8 mouse cellular contexts compared by ENCODE assay signal in genomic region chr13:56134031-56134430, GRCm38 (mm10). TPM values are rescaled to one million over a fixed set of nuclear protein-coding genes. Genes with fewer than 3 reads are reported as not detected.
A peak's percentile ranks its signal among the peaks of the same experiment; 100 is the strongest.
DNase-seq lines count a peak whose midpoint lies in the region; ATAC-seq and TF ChIP-seq lines count a peak whose summit lies in the region.

No protein-coding gene starts in this region.

- H3K9ac ChIP-seq in forebrain, embryonic 11.5 days (ENCODE audit: low read length), result peak overlapping the region; percentile 99
- peak overlapping the region; percentile 40; the same call in 1 of the 2 replicates for H3K9ac ChIP-seq in liver, embryonic 11.5 days (ENCODE audit: low read depth, low read length)
- H3K9ac ChIP-seq in stomach, postnatal 0 days (ENCODE audit: low read length), result peak overlapping the region; percentile 98

- no peak for TF ChIP-seq EP300 in stomach, postnatal 0 days (optimal IDR thresholded peaks at IDR 0.05)

- peak; percentile 32 for DNase-seq in thymus, postnatal 25 days
- no peak for DNase-seq in thymus, postnatal 14 days
- DNase-seq in forebrain, embryonic 11.5 days (ENCODE audit: low spot score), result no peak
- no peak for DNase-seq in liver, embryonic 11.5 days (ENCODE audit: low spot score)
- no peak for DNase-seq in stomach, postnatal 0 days (ENCODE audit: low spot score)
- DNase-seq in spleen, adult 12 weeks (ENCODE audit: low spot score), result no peak
- no peak for DNase-seq in layer of hippocampus, postnatal 36 days

- H3K27me3 ChIP-seq in forebrain, embryonic 11.5 days (ENCODE audit: control insufficient read depth, insufficient read depth, low read length), result no peaks in the 10 kb centered on the region
- no peaks in the 10 kb centered on the region for H3K27me3 ChIP-seq in liver, embryonic 11.5 days (replicated peaks; ENCODE audit: control insufficient read depth, insufficient read depth, low read length)
- H3K27me3 ChIP-seq in stomach, postnatal 0 days (ENCODE audit: control insufficient read depth, insufficient read depth, low read length), result no peaks in the 10 kb centered on the region

- H3K9me3 ChIP-seq in forebrain, embryonic 11.5 days (ENCODE audit: control insufficient read depth, low read length), result no peaks in the 10 kb centered on the region
- H3K9me3 ChIP-seq in liver, embryonic 11.5 days (ENCODE audit: control insufficient read depth, low read length), result no peaks in the 10 kb centered on the region
- no peaks in the 10 kb centered on the region for H3K9me3 ChIP-seq in stomach, postnatal 0 days (ENCODE audit: control insufficient read depth, low read length)

- ATAC-seq in forebrain, embryonic 11.5 days (replicated peaks; ENCODE audit: low FRiP score), result no peak
- no peak for ATAC-seq in liver, embryonic 11.5 days (replicated peaks; ENCODE audit: low FRiP score)
- no peak for ATAC-seq in stomach, postnatal 0 days (ENCODE audit: low FRiP score, low TSS enrichment)
- ATAC-seq in cerebellum, adult (ENCODE audit: insufficient number of reproducible peaks, low FRiP score, low TSS enrichment), result no peak

- peak overlapping the region; percentile 97 for H3K4me3 ChIP-seq in forebrain, embryonic 11.5 days (ENCODE audit: low read depth, low read length)
- peak overlapping the region; percentile 98 for H3K4me3 ChIP-seq in liver, embryonic 11.5 days (ENCODE audit: low read depth, low read length)
- H3K4me3 ChIP-seq in stomach, postnatal 0 days (ENCODE audit: low read depth, low read length), result peak overlapping the region; percentile 96

- H3K27ac ChIP-seq in forebrain, embryonic 11.5 days (ENCODE audit: low read depth, low read length), result no peak overlapping the region
- H3K27ac ChIP-seq in liver, embryonic 11.5 days (ENCODE audit: low read depth, low read length), result no peak overlapping the region
- no peak overlapping the region; the same call in 1 of the 2 replicates for H3K27ac ChIP-seq in stomach, postnatal 0 days (replicated peaks)

- H3K4me1 ChIP-seq in forebrain, embryonic 11.5 days (replicated peaks; ENCODE audit: control insufficient read depth, insufficient read depth, low read length), result no peaks in the 10 kb centered on the region; the same call in none of the 2 replicates
- peaks cover 32% of the 10 kb centered on the region for H3K4me1 ChIP-seq in liver, embryonic 11.5 days (replicated peaks; ENCODE audit: control insufficient read depth, insufficient read depth, low read length)
- H3K4me1 ChIP-seq in stomach, postnatal 0 days (replicated peaks; ENCODE audit: control insufficient read depth, insufficient read depth), result peaks cover 12% of the 10 kb centered on the region; the same call in 1 of the 2 replicates

- H3K36me3 ChIP-seq in forebrain, embryonic 11.5 days (ENCODE audit: control insufficient read depth, insufficient read depth, low read length), result no peaks in the 10 kb centered on the region; the same call in 1 of the 2 replicates
- H3K36me3 ChIP-seq in liver, embryonic 11.5 days (ENCODE audit: control insufficient read depth, insufficient read depth, low read length), result peaks cover 3% of the 10 kb centered on the region; the same call in 1 of the 2 replicates
- H3K36me3 ChIP-seq in stomach, postnatal 0 days (ENCODE audit: control insufficient read depth, insufficient read depth, low read length), result no peaks in the 10 kb centered on the region

- 56% methylated on average over 5 of the region's 5 CpGs for WGBS in forebrain, embryonic 11.5 days
- WGBS in liver, embryonic 11.5 days, result 35% methylated on average over 5 of the region's 5 CpGs
- WGBS in stomach, postnatal 0 days, result 36% methylated on average over 5 of the region's 5 CpGs

- TF ChIP-seq CTCF in stomach, postnatal 0 days (IDR thresholded peaks at IDR 0.05; ENCODE audit: low read depth), result no peak

- peak overlapping the region; percentile 90 for H3K4me2 ChIP-seq in forebrain, embryonic 11.5 days (ENCODE audit: low read depth, low read length, severe bottlenecking)
- peak overlapping the region; percentile 90 for H3K4me2 ChIP-seq in liver, embryonic 11.5 days
- H3K4me2 ChIP-seq in stomach, postnatal 0 days (replicated peaks; ENCODE audit: low read depth), result peak overlapping the region; percentile 93

RNA-seq across cellular contexts. Expression of gene H2afy, which starts 2.1 kb away (rescaled TPM):
- polyA plus RNA-seq in forebrain, embryonic 11.5 days (2014; fragmentation: Nextera tagmentation; extraction: Ambion mirVana), result 685 and 702 TPM in 2 replicates
- polyA plus RNA-seq in liver, embryonic 11.5 days (2014; fragmentation: Nextera tagmentation; extraction: Ambion mirVana), result 230 and 233 TPM in 2 replicates
- polyA plus RNA-seq in stomach, postnatal 0 days (2015; fragmentation: Nextera tagmentation; extraction: Ambion mirVana), result 150 and 157 TPM in 2 replicates
- total RNA-seq in layer of hippocampus, postnatal 36 days (2021), result 100 to 1,000 TPM; 120 to 128 TPM

RNA-seq across cellular contexts. Expression of gene Tifab, which starts 44.7 kb away (rescaled TPM):
- polyA plus RNA-seq in forebrain, embryonic 11.5 days (2014; fragmentation: Nextera tagmentation; extraction: Ambion mirVana), result 0.11 and 0.13 TPM in 2 replicates
- polyA plus RNA-seq in liver, embryonic 11.5 days (2014; fragmentation: Nextera tagmentation; extraction: Ambion mirVana), result 1.9 and 2.2 TPM in 2 replicates
- 2.1 and 2.4 TPM in 2 replicates for polyA plus RNA-seq in stomach, postnatal 0 days (2015; fragmentation: Nextera tagmentation; extraction: Ambion mirVana)
- 1 to 10 TPM; 1.6 TPM for total RNA-seq in layer of hippocampus, postnatal 36 days (2021)

Comparison
In these comparisons a context has a peak if more than half of its experiments do, and no peak if none do; other contexts are left out.
1. H3K9ac ChIP-seq: peak in every context shown above with its lines; median percentile 99 in forebrain, embryonic 11.5 days; 98 in stomach, postnatal 0 days; 40 in liver, embryonic 11.5 days.